Mouse (Mus musculus) lung, postnatal 36 days (tissue): Measurements from ENCODE around the gene Rfesd.
A peak's percentile ranks its signal among the peaks of the same experiment; 100 is the strongest.

ENCODE experiments used
- DNase-seq: peaks from one replicate; pipeline ENCODE4 v3.0.0; 2022; ENCODE audit warnings: mixed read lengths

The Rfesd gene

GRCm38 (mm10) chr13:76017974-76018843 lies at the start of gene Rfesd:
TSS of gene Rfesd (minus strand) at chr13:76018719.
- peak; percentile 97 for DNase-seq

GRCm38 (mm10) chr13:76064363-76064945 lies 45.9 kb upstream of the Rfesd start:
- DNase-seq, result no peak

- DNase-seq, result no peak
These were observed 45.0 kb upstream of the Rfesd start for GRCm38 (mm10) chr13:76063548-76063947.

GRCm38 (mm10) chr13:76062569-76062968 lies 44.0 kb upstream of the Rfesd start:
- DNase-seq, result no peak

- no peak for DNase-seq
These were observed 43.6 kb upstream of the Rfesd start for GRCm38 (mm10) chr13:76062126-76062525.

GRCm38 (mm10) chr13:76059591-76059990 lies 41.1 kb upstream of the Rfesd start:
- DNase-seq, result no peak

- no peak for DNase-seq
These were observed 38.9 kb upstream of the Rfesd start for GRCm38 (mm10) chr13:76057267-76058069.

GRCm38 (mm10) chr13:76056896-76057266 lies 38.4 kb upstream of the Rfesd start, which contains the start of gene Gpr150:
TSS of gene Gpr150 (minus strand) at chr13:76056996.
- no peak for DNase-seq

- peak; percentile 67 for DNase-seq
These were observed 37.8 kb upstream of the Rfesd start for GRCm38 (mm10) chr13:76056261-76056724.

- DNase-seq, result peak; percentile 14
These were observed 37.1 kb upstream of the Rfesd start for GRCm38 (mm10) chr13:76055391-76056232.

- no peak for DNase-seq
These were observed 26.5 kb upstream of the Rfesd start for GRCm38 (mm10) chr13:76044971-76045370.

GRCm38 (mm10) chr13:76042455-76042854 lies 23.9 kb upstream of the Rfesd start:
- DNase-seq, result no peak

- DNase-seq, result no peak
These were observed 6.1 kb upstream of the Rfesd start for GRCm38 (mm10) chr13:76024588-76024987.

GRCm38 (mm10) chr13:76021782-76022181 lies 3.3 kb upstream of the Rfesd start:
- peak; percentile 6 for DNase-seq

- DNase-seq, result peak; percentile 7
These were observed 403 bp upstream of the Rfesd start for GRCm38 (mm10) chr13:76018844-76019400.

GRCm38 (mm10) chr13:76017465-76017864 lies 1.1 kb downstream of the Rfesd start:
- no peak for DNase-seq

- no peak for DNase-seq
These were observed 4.0 kb downstream of the Rfesd start for GRCm38 (mm10) chr13:76014511-76014910.

- DNase-seq, result no peak
These were observed 15.2 kb downstream of the Rfesd start for GRCm38 (mm10) chr13:76003272-76003671.

GRCm38 (mm10) chr13:75992169-75993028 lies 26.1 kb downstream of the Rfesd start:
- peak; percentile 15 for DNase-seq

GRCm38 (mm10) chr13:75988096-75988495 lies 30.4 kb downstream of the Rfesd start:
- DNase-seq, result no peak

GRCm38 (mm10) chr13:75981901-75982300 lies 36.6 kb downstream of the Rfesd start:
- peak; percentile 47 for DNase-seq
